Mouse (Mus musculus): ENCODE measurements at regions not wholly inside any gene's neighbourhood (a gene's known extent, or its start where the extent isn't known, plus 50 kb on each side); places are given as distances from the start of the nearest gene placed in this dataset.

DNA sequence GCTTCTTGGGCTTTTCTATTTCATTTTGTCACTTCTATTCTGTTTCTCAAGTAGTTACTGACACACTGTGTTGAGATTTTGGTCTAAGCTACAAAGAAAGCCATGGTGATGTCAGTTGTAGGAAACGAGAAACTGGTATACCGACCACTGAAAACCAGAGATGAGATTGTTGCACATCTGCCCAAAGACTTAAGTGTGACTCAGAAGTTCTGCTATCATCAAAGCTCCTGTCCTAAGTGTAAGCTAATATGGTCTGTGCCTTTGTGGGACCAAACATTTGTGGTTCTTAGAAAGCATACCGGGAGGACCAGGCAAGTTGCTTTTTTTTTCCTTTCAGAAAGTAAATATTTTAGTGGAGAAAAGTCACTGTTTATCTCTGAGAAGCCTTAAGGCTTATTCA lies 1451.8 kb upstream of the A1bg start:
- DNase-seq (ENCODE audit: low read depth, low spot score): no peak
- no peak overlapping the region for H3K27ac ChIP-seq (ENCODE audit: control insufficient read depth, low read depth, low read length)
- H3K4me3 ChIP-seq (ENCODE audit: control insufficient read depth in 1 of 2, insufficient read depth in 1 of 2, low read depth in 2 of 2, low read length in 2 of 2): no peak overlapping the region
- H3K9me3 ChIP-seq (replicated peaks; ENCODE audit: insufficient read depth, low read length): no peaks in the 10 kb centered on the region
- H3K79me2 ChIP-seq (ENCODE audit: control insufficient read depth, insufficient read depth, low read length, poor library complexity): no peaks in the 10 kb centered on the region
- TF ChIP-seq TAL1 (IDR thresholded peaks at IDR 0.05; ENCODE audit: low read length) (no peak), POLR2AphosphoS2 (IDR thresholded peaks at IDR 0.05; ENCODE audit: low read length) (no peak), ETS1 (IDR thresholded peaks at IDR 0.05; ENCODE audit: low read depth, low read length) (no peak), SMC3 (IDR thresholded peaks at IDR 0.05; ENCODE audit: low read depth, low read length) (no peak), POLR2AphosphoS5 (IDR thresholded peaks at IDR 0.05; ENCODE audit: borderline replicate concordance, low read depth, low read length) (no peak), CHD2 (IDR thresholded peaks at IDR 0.05; ENCODE audit: low read length) (no peak), JUND (IDR thresholded peaks at IDR 0.05; ENCODE audit: low read depth, low read length) (no peak)
- no peaks in the 10 kb centered on the region for H3K36me3 ChIP-seq (ENCODE audit: control insufficient read depth in 1 of 2, insufficient read depth in 2 of 2, low read length in 2 of 2)
- H3K27me3 ChIP-seq (ENCODE audit: control insufficient read depth in 1 of 2, insufficient read depth in 2 of 2, low read length in 2 of 2): no peaks in the 10 kb centered on the region; a peak in 2 of 4 replicates
- H3K9ac ChIP-seq (ENCODE audit: control insufficient read depth, low read depth, low read length, poor library complexity, severe bottlenecking): no peak overlapping the region
- H3K4me1 ChIP-seq (ENCODE audit: control insufficient read depth in 1 of 2, insufficient read depth in 2 of 2, low read length in 2 of 2): no peaks in the 10 kb centered on the region

DNA sequence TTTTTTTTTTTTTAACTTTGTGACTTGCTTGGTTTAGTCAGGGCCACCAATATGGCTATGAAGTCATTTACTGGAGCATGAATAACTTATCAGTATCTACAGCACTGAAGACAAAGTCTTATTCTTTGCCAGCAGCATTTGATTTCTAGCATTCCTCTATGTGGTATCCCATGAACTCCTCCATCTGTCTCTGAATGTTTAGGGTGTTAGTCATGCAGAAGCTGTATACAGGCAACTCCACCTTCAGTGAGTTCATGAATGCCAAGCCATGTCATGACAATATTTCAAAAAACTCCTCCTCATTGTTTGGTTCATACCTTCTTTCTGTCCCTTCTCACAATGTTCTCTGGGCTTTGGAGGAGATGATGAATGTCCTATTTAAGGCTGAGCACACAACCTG lies 1438.4 kb upstream of the A1bg start:
- H3K27me3 ChIP-seq (ENCODE audit: control insufficient read depth in 1 of 2, insufficient read depth in 2 of 2, low read length in 2 of 2): no peaks in the 10 kb centered on the region
- H3K9ac ChIP-seq (ENCODE audit: control insufficient read depth, low read depth, low read length, poor library complexity, severe bottlenecking): no peak overlapping the region
- H3K36me3 ChIP-seq (ENCODE audit: control insufficient read depth in 1 of 2, insufficient read depth in 2 of 2, low read length in 2 of 2): peaks cover 0 to 3% of the 10 kb centered on the region in 2 experiments; a peak in 1 of 4 replicates
- H3K4me1 ChIP-seq (ENCODE audit: control insufficient read depth in 1 of 2, insufficient read depth in 2 of 2, low read length in 2 of 2): no peaks in the 10 kb centered on the region; a peak in 1 of 4 replicates
- TF ChIP-seq MXI1 (IDR thresholded peaks at IDR 0.05; ENCODE audit: low read depth, low read length) (no peak), EP300 (IDR thresholded peaks at IDR 0.05; ENCODE audit: low read depth in 1 of 2, low read length in 2 of 2) (no peak), CHD1 (IDR thresholded peaks at IDR 0.05; ENCODE audit: low read depth, low read length) (no peak), ELF1 (IDR thresholded peaks at IDR 0.05; ENCODE audit: low read depth, low read length) (no peak), SIN3A (IDR thresholded peaks at IDR 0.05; ENCODE audit: low read length) (no peak), RAD21 (IDR thresholded peaks at IDR 0.05; ENCODE audit: low read depth, low read length) (no peak), SMC3 (IDR thresholded peaks at IDR 0.05; ENCODE audit: low read depth, low read length) (no peak), USF1 (IDR thresholded peaks at IDR 0.05; ENCODE audit: low read depth, low read length) (no peak), ZC3H11A (IDR thresholded peaks at IDR 0.05; ENCODE audit: low read depth, low read length) (no peak), MAX (IDR thresholded peaks at IDR 0.05; ENCODE audit: low read length) (no peak), JUND (IDR thresholded peaks at IDR 0.05; ENCODE audit: low read depth, low read length) (no peak), HCFC1 (IDR thresholded peaks at IDR 0.05; ENCODE audit: low read depth, low read length) (no peak), GATA1 (IDR thresholded peaks at IDR 0.05; ENCODE audit: low read depth, low read length) (no peak)
- no peak for DNase-seq (ENCODE audit: low read depth, low spot score)
- H3K27ac ChIP-seq (ENCODE audit: control insufficient read depth, low read depth, low read length): no peak overlapping the region
- no peak overlapping the region for H3K4me3 ChIP-seq (ENCODE audit: control insufficient read depth in 1 of 2, insufficient read depth in 1 of 2, low read depth in 2 of 2, low read length in 2 of 2)
- H3K79me2 ChIP-seq (ENCODE audit: control insufficient read depth, insufficient read depth, low read length, poor library complexity): no peaks in the 10 kb centered on the region
- no peaks in the 10 kb centered on the region for H3K9me3 ChIP-seq (replicated peaks; ENCODE audit: insufficient read depth, low read length)
